Mouse (Mus musculus): ENCODE data around the gene Zfand3.

DNA sequence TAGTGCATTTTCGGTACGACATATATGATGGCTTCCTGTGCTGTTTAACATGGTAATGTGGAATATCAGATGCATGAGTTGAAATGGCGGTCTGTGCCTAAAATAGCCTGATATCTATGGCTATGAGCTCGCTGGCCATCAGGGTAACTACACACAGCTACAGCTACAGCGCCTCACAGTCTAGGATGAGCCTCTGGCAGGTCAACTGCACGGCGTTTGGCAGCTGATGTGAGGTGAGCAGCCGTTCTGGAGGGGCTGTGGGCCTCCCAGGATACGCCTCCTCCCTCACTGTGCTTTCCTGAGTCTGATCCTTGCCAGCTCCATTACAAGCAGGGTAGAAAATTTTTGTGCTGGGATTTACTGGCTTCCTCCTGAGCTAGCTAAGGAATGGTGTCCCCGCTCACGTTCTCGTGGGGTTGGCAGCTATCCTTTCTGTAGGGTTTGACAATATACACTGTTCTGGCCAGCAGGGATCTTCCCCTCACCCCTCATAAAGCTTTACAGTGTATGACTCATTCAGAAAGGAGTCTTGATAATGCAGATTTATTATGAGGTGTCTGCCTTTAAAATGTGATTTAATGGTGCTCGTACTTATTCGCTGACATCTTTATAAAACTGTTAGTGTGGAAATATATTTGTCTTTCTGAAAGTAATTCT, 240.2 kb downstream of the Zfand3 start:
- TF ChIP-seq POLR2A (IDR thresholded peaks at IDR 0.05; ENCODE audit: low read depth, low read length) = no peak
- TF ChIP-seq CTCF (IDR thresholded peaks at IDR 0.05; ENCODE audit: borderline replicate concordance, insufficient read depth, low read length) = no peak
